Mouse (Mus musculus) thymus, adult 2 months (tissue): ENCODE data around the gene Mrps27.

Experiments used
- CTCF ChIP-seq: fragments of 200-500 bp; IDR thresholded peaks from 2 replicates; pipeline ENCODE4 v1.5.1; 2012; ENCODE audit warnings: mild to moderate bottlenecking, control low read depth, low read length, moderate library complexity, borderline replicate concordance; ENCODE audit not compliant: control insufficient read depth, poor library complexity, insufficient read depth; ENCODE audit errors: extremely low read depth
- POLR2A ChIP-seq: fragments of 200-500 bp; IDR thresholded peaks from 2 replicates; pipeline ENCODE4 v1.6.1; 2012; ENCODE audit warnings: mild to moderate bottlenecking, low read length, control low read depth, moderate library complexity; ENCODE audit not compliant: control insufficient read depth, poor library complexity, insufficient read depth; ENCODE audit errors: extremely low read depth

- no peak for TF ChIP-seq CTCF
- TF ChIP-seq POLR2A: no peak
These were observed 44.7 kb upstream of the Mrps27 start for GRCm38 (mm10) chr13:99299921-99300320.
